ENCODE assay signal across 14 mouse cellular contexts in genomic region chr10:100161117-100161516, GRCm38 (mm10).
A peak's percentile ranks its signal among the peaks of the same experiment; 100 is the strongest.
DNase-seq lines count a peak whose midpoint lies in the region; ATAC-seq and TF ChIP-seq lines count a peak whose summit lies in the region.
"Had no signal": no experiment of that assay in that cellular context is flagged by ENCODE, and none has a peak within 500 bp of the region (broad histone marks: within the 10 kb centered on the region; RNA-seq: fewer than 3 reads in every experiment).

No protein-coding gene starts in this region.

- no peaks in the 10 kb centered on the region for H3K79me2 ChIP-seq in myocyte (ENCODE audit: control insufficient read depth, insufficient read depth)

- peak overlapping the region; percentile 67 for H3K27ac ChIP-seq in gastrocnemius, adult 2 months
- no peak overlapping the region for H3K27ac ChIP-seq in midbrain, embryonic 16.5 days (ENCODE audit: low read length)
- H3K27ac ChIP-seq: hindbrain, embryonic 15.5 days; liver, embryonic 14.5 days had no signal

- intact Hi-C loops in gastrocnemius, adult 2 months (cut with DNase I), result loop anchor here (5.0 to 10.0 kb wide), 3 partner anchors 96 to 326 kb away; partner anchors contain the start of gene Kitl

- H3K4me3 ChIP-seq in gastrocnemius, adult 2 months, result no peak overlapping the region
- H3K4me3 ChIP-seq in lung, adult 2 months (replicated peaks; ENCODE audit: extremely low read depth, low read depth, low read length), result no peak overlapping the region
- no peak overlapping the region for H3K4me3 ChIP-seq in myocyte
- no peak overlapping the region for H3K4me3 ChIP-seq in midbrain, embryonic 16.5 days (ENCODE audit: low read depth, low read length)
- H3K4me3 ChIP-seq: hindbrain, embryonic 15.5 days; kidney, embryonic 15.5 days; limb, embryonic 10.5 days had no signal

- DNase-seq in gastrocnemius, adult 2 months, result no peak
- DNase-seq in gastrocnemius, postnatal 4 days (ENCODE audit: low spot score in 2 of 2), result no peak
- peak; percentile 7 for DNase-seq in ovary, postnatal 36 days (ENCODE audit: low spot score)
- no peak for DNase-seq in ovary, postnatal 10 days (ENCODE audit: low spot score)
- DNase-seq in lung, adult 2 months, result peak; percentile 14
- DNase-seq in layer of hippocampus, adult 9-11 months, result no peak
- DNase-seq: cerebellum, adult 8-10 months had no signal

- WGBS in lung, adult 2 months, result 44% methylated on average over 3 of the region's 3 CpGs
- WGBS in midbrain, embryonic 16.5 days, result 86% methylated on average over 3 of the region's 3 CpGs

- H3K27me3 ChIP-seq in myocyte (ENCODE audit: control insufficient read depth, insufficient read depth, insufficient read length), result no peaks in the 10 kb centered on the region
- no peaks in the 10 kb centered on the region for H3K27me3 ChIP-seq in midbrain, embryonic 16.5 days (ENCODE audit: control insufficient read depth, insufficient read depth, low read depth, low read length)
- H3K27me3 ChIP-seq: hindbrain, embryonic 15.5 days; kidney, embryonic 15.5 days had no signal

- peaks cover 7% of the 10 kb centered on the region; the same call in 1 of the 2 replicates for H3K4me1 ChIP-seq in lung, adult 2 months (ENCODE audit: control insufficient read depth, insufficient read depth, low read length)
- H3K4me1 ChIP-seq in midbrain, embryonic 16.5 days (ENCODE audit: control insufficient read depth, insufficient read depth, low read length), result no peaks in the 10 kb centered on the region
- H3K4me1 ChIP-seq: hindbrain, embryonic 15.5 days had no signal

- H3K36me3 ChIP-seq in myocyte (ENCODE audit: control insufficient read depth, insufficient read depth), result no peaks in the 10 kb centered on the region
- no peaks in the 10 kb centered on the region for H3K36me3 ChIP-seq in midbrain, embryonic 16.5 days (ENCODE audit: control insufficient read depth, insufficient read depth, low read length)
- H3K36me3 ChIP-seq: hindbrain, embryonic 15.5 days; kidney, embryonic 15.5 days; limb, embryonic 10.5 days had no signal

- H3K9ac ChIP-seq in midbrain, embryonic 16.5 days (ENCODE audit: low read depth, low read length), result no peak overlapping the region
- H3K9ac ChIP-seq: hindbrain, embryonic 15.5 days; kidney, embryonic 15.5 days; liver, embryonic 14.5 days had no signal

- H3ac ChIP-seq in myocyte (ENCODE audit: control insufficient read depth, insufficient read length), result no peak overlapping the region

- H3K9me3 ChIP-seq in midbrain, embryonic 16.5 days (replicated peaks; ENCODE audit: control insufficient read depth, low read length, poor library complexity, severe bottlenecking), result no peaks in the 10 kb centered on the region
- H3K9me3 ChIP-seq: hindbrain, embryonic 15.5 days; kidney, embryonic 15.5 days; limb, embryonic 10.5 days had no signal

- no peak for TF ChIP-seq POLR2A in lung, adult 2 months (IDR thresholded peaks at IDR 0.05; ENCODE audit: borderline replicate concordance, extremely low read depth, low read depth, low read length)
- no peak for TF ChIP-seq POLR2A in myocyte (IDR thresholded peaks at IDR 0.05; ENCODE audit: insufficient read length, low read depth)

- peak overlapping the region; percentile 27 for H3K4me2 ChIP-seq in myocyte (ENCODE audit: low read depth)
- no peak overlapping the region for H3K4me2 ChIP-seq in midbrain, embryonic 16.5 days (ENCODE audit: low read length)
- H3K4me2 ChIP-seq: hindbrain, embryonic 15.5 days; kidney, embryonic 15.5 days; midbrain, embryonic 11.5 days had no signal

- no peak for TF ChIP-seq CTCF in gastrocnemius, adult 2 months (IDR thresholded peaks at IDR 0.05)
- no peak for TF ChIP-seq CTCF in lung, adult 2 months (IDR thresholded peaks at IDR 0.05; ENCODE audit: insufficient read depth, low read length)

- no peak for ATAC-seq in midbrain, embryonic 16.5 days

TF ChIP-seq in myocyte, 11 proteins besides CTCF, POLR2A, EP300 and RAD21:
- TF ChIP-seq TCF12 (IDR thresholded peaks at IDR 0.05; ENCODE audit: insufficient read depth, poor library complexity, severe bottlenecking) (peak; percentile 47), TCF3 (IDR thresholded peaks at IDR 0.05; ENCODE audit: insufficient read length, low read depth) (no peak), POLR2AphosphoS2 (IDR thresholded peaks at IDR 0.05; ENCODE audit: insufficient read length, low read depth) (no peak), MYOD1 (IDR thresholded peaks at IDR 0.05; ENCODE audit: control insufficient read depth in 1 of 3, insufficient read length in 2 of 3, low read depth in 2 of 3) (peak in 1 of 3 experiments; percentile 16), USF1 (IDR thresholded peaks at IDR 0.05; ENCODE audit: low read depth) (peak; percentile 85), MAX (IDR thresholded peaks at IDR 0.05; ENCODE audit: low read depth) (no peak), SRF (IDR thresholded peaks at IDR 0.05; ENCODE audit: control insufficient read depth, insufficient read length, low read depth) (no peak), MYOG (IDR thresholded peaks at IDR 0.05; ENCODE audit: control insufficient read depth in 1 of 3, insufficient read depth in 1 of 3, insufficient read length in 2 of 3, low read depth in 2 of 3) (peak in 1 of 3 experiments; percentile 20), CEBPB (IDR thresholded peaks at IDR 0.05; ENCODE audit: insufficient read depth, poor library complexity, severe bottlenecking) (0 out of 2 replicates have a peak, but pooled peaks have one; percentile 16)

Comparison
In these comparisons a context has a peak if more than half of its experiments do, and no peak if none do; other contexts are left out.
1. DNase-seq: peak in ovary, postnatal 36 days (single experiment) and lung, adult 2 months (single experiment); none in gastrocnemius, adult 2 months (single experiment), gastrocnemius, postnatal 4 days (0 of 2), ovary, postnatal 10 days (single experiment) and layer of hippocampus, adult 9-11 months (single experiment).